Mouse (Mus musculus) myocyte (in vitro differentiated cells): ENCODE measurements around the gene Gm6793. TPM values are rescaled to one million over a fixed set of nuclear protein-coding genes. Genes with fewer than 3 reads are reported as not detected.

Source experiments
- H3K27me3 ChIP-seq: one replicate; pipeline ENCODE4 v1.6.1; 2011; ENCODE audit not compliant: control insufficient read depth, insufficient read depth, insufficient read length
- H3K36me3 ChIP-seq: one replicate; pipeline ENCODE4 v1.6.1; 2011; ENCODE audit not compliant: control insufficient read depth, insufficient read depth
- H3K4me2 ChIP-seq: one replicate; pipeline ENCODE4 v1.6.1; 2011; ENCODE audit warnings: low read depth, control low read depth
- H3K4me3 ChIP-seq: one replicate; pipeline ENCODE4 v1.5.1; 2011; ENCODE audit warnings: mild to moderate bottlenecking, control low read depth, moderate library complexity
- H3K79me2 ChIP-seq: one replicate; pipeline ENCODE4 v1.6.1; 2011; ENCODE audit not compliant: control insufficient read depth, insufficient read depth
- H3ac ChIP-seq: one replicate; pipeline ENCODE4 v1.6.1; 2011; ENCODE audit not compliant: control insufficient read depth, insufficient read length
- CEBPB ChIP-seq: IDR thresholded peaks from 2 replicates; pipeline ENCODE4 v1.6.1; 2011; ENCODE audit warnings: mild to moderate bottlenecking, moderate library complexity; ENCODE audit not compliant: poor library complexity, insufficient read depth, severe bottlenecking
- E2F4 ChIP-seq: IDR thresholded peaks from one replicate; pipeline ENCODE4 v1.6.1; 2011; ENCODE audit warnings: mild to moderate bottlenecking, control low read depth, moderate library complexity; ENCODE audit not compliant: insufficient read depth
- MAX ChIP-seq: IDR thresholded peaks from one replicate; pipeline ENCODE4 v1.6.1; 2011; ENCODE audit warnings: low read depth, mild to moderate bottlenecking, control low read depth
- MYOD1 ChIP-seq, 3 experiments: IDR thresholded peaks; one replicate each; pipeline ENCODE4 v1.6.1; 2011; ENCODE audit warnings: control low read depth in 2 of 3, low read depth in 2 of 3, mild to moderate bottlenecking in 2 of 3, moderate library complexity in 1 of 3; ENCODE audit not compliant: insufficient read length in 2 of 3, control insufficient read depth in 1 of 3
- MYOG ChIP-seq, 3 experiments: IDR thresholded peaks; one replicate each; pipeline ENCODE4 v1.6.1; 2011; ENCODE audit warnings: control low read depth in 2 of 3, low read depth in 2 of 3, mild to moderate bottlenecking in 2 of 3; ENCODE audit not compliant: insufficient read length in 2 of 3, control insufficient read depth in 1 of 3, insufficient read depth in 1 of 3
- POLR2A ChIP-seq: IDR thresholded peaks from one replicate; pipeline ENCODE4 v1.6.1; 2011; ENCODE audit warnings: low read depth, mild to moderate bottlenecking, control low read depth, moderate library complexity; ENCODE audit not compliant: insufficient read length
- POLR2AphosphoS2 ChIP-seq: IDR thresholded peaks from one replicate; pipeline ENCODE4 v1.6.1; 2011; ENCODE audit warnings: low read depth, control low read depth; ENCODE audit not compliant: insufficient read length
- REST ChIP-seq: IDR thresholded peaks from one replicate; pipeline ENCODE4 v1.6.1; 2011; ENCODE audit warnings: mild to moderate bottlenecking, control low read depth, moderate library complexity; ENCODE audit not compliant: insufficient read depth, insufficient read length
- SRF ChIP-seq: IDR thresholded peaks from one replicate; pipeline ENCODE4 v1.6.1; 2011; ENCODE audit warnings: low read depth; ENCODE audit not compliant: control insufficient read depth, insufficient read length
- TCF12 ChIP-seq: IDR thresholded peaks from one replicate; pipeline ENCODE4 v1.6.1; 2011; ENCODE audit warnings: mild to moderate bottlenecking, control low read depth; ENCODE audit not compliant: poor library complexity, insufficient read depth, severe bottlenecking
- TCF3 ChIP-seq: IDR thresholded peaks from one replicate; pipeline ENCODE4 v1.6.1; 2011; ENCODE audit warnings: low read depth, control low read depth; ENCODE audit not compliant: insufficient read length
- USF1 ChIP-seq: IDR thresholded peaks from one replicate; pipeline ENCODE4 v1.6.1; 2011; ENCODE audit warnings: low read depth, mild to moderate bottlenecking, control low read depth, moderate library complexity
- polyA plus RNA-seq: library from polyadenylated mRNA; unstranded; fragments of >200 nt; fragmentation: generic; extraction: Trizol; gene quantifications from one replicate; pipeline ENCODE4 v1.2.1, GENCODE M21; 2012; ENCODE audit warnings: missing spikeins

Gm6793 gene
- polyA plus RNA-seq, 1 experiment = 0.23 TPM

DNA sequence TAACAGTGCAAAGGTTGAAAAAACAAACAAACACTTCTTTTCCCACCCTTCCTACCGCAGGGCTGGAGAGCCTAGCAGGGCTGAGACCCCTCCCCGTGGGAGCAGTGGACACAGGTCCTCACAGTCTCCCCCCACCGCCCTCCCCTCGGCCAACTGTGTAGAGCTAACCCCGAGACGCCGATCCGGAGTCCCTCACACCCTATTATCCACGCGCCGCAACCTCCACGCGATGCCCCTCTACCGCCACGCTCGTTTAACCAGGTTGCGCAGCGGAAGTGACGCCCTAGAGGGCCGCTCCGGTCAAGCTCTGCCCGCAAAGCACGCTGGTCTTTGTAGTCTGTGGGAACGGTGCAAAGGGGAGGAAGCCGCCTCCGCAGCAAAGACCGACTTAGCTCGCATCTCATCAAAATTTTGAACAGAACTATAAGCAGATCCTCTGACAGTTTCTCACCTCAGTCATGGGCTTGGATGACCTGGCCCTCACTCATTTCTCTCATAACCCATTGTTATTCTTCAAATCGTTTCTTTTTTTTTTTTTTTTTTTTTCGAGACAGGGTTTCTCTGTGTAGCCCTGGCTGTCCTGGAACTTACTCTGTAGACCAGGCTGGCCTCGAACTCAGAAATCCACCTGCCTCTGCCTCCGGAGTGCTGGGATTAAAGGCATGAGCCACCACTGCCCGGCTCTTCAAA lies 22.7 kb downstream of the Gm6793 start, which contains the start of gene Adat1:
Gene Adat1 (minus strand): TSS at position 290 of the 690 bp plus-strand sequence.
- Histone ChIP-seq H3ac (peak within 1 kb of the TSS; percentile 9), H3K4me2 (peak within 1 kb of the TSS; percentile 73), H3K4me3 (peak within 1 kb of the TSS; percentile 72), H3K79me2 (peaks cover 5% of the 10 kb centered on the region), H3K36me3 (peaks cover 14% of the 10 kb centered on the region), H3K27me3 (no peaks in the 10 kb centered on the region)
- no peak for TF ChIP-seq TCF3
- peak; percentile 80 for TF ChIP-seq E2F4
- TF ChIP-seq SRF = peak; percentile 50
- peak; percentile 99 for TF ChIP-seq POLR2AphosphoS2
- TF ChIP-seq POLR2A = peak; percentile 91

- Histone ChIP-seq H3K36me3 (peaks cover 14% of the 10 kb centered on the region), H3K4me2 (peak overlapping the region; percentile 73), H3K4me3 (peak overlapping the region; percentile 72), H3K27me3 (no peaks in the 10 kb centered on the region), H3ac (peak overlapping the region; percentile 9), H3K79me2 (peaks cover 5% of the 10 kb centered on the region)
- TF ChIP-seq TCF12 (no peak), MAX (no peak), TCF3 (no peak), POLR2A (no peak), E2F4 (no peak), POLR2AphosphoS2 (no peak), USF1 (no peak), CEBPB (no peak), REST (no peak), MYOG (IDR thresholded peaks at IDR 0.05; ENCODE audit: control insufficient read depth in 1 of 3, insufficient read depth in 1 of 3, insufficient read length in 2 of 3, low read depth in 2 of 3) (no peak), MYOD1 (IDR thresholded peaks at IDR 0.05; ENCODE audit: control insufficient read depth in 1 of 3, insufficient read length in 2 of 3, low read depth in 2 of 3) (no peak), SRF (no peak)
Measured at GRCm38 (mm10) chr8:111991278-111991677, 23.6 kb downstream of the Gm6793 start.

GRCm38 (mm10) chr8:111989911-111990310 lies 24.9 kb downstream of the Gm6793 start:
- no peak overlapping the region for H3ac ChIP-seq
- TF ChIP-seq MYOG (IDR thresholded peaks at IDR 0.05; ENCODE audit: control insufficient read depth in 1 of 3, insufficient read depth in 1 of 3, insufficient read length in 2 of 3, low read depth in 2 of 3) (no peak), TCF12 (no peak), MYOD1 (IDR thresholded peaks at IDR 0.05; ENCODE audit: control insufficient read depth in 1 of 3, insufficient read length in 2 of 3, low read depth in 2 of 3) (no peak), REST (no peak), MAX (no peak), POLR2AphosphoS2 (no peak), SRF (no peak), POLR2A (no peak)
- peaks cover 26% of the 10 kb centered on the region for H3K36me3 ChIP-seq
- H3K4me3 ChIP-seq = no peak overlapping the region
- no peak overlapping the region for H3K4me2 ChIP-seq
- H3K27me3 ChIP-seq = no peaks in the 10 kb centered on the region
- H3K79me2 ChIP-seq = peaks cover 5% of the 10 kb centered on the region

- Histone ChIP-seq H3K4me3 (no peak overlapping the region), H3K36me3 (peaks cover 31% of the 10 kb centered on the region), H3ac (no peak overlapping the region), H3K27me3 (no peaks in the 10 kb centered on the region), H3K79me2 (no peaks in the 10 kb centered on the region), H3K4me2 (no peak overlapping the region)
- TF ChIP-seq CEBPB (no peak), E2F4 (no peak), TCF3 (no peak), MAX (no peak), POLR2A (no peak), MYOD1 (IDR thresholded peaks at IDR 0.05; ENCODE audit: control insufficient read depth in 1 of 3, insufficient read length in 2 of 3, low read depth in 2 of 3) (no peak), MYOG (IDR thresholded peaks at IDR 0.05; ENCODE audit: control insufficient read depth in 1 of 3, insufficient read depth in 1 of 3, insufficient read length in 2 of 3, low read depth in 2 of 3) (no peak), SRF (no peak), POLR2AphosphoS2 (no peak), USF1 (no peak), REST (no peak), TCF12 (no peak)
Measured at GRCm38 (mm10) chr8:111984511-111984910, 30.3 kb downstream of the Gm6793 start.

- Histone ChIP-seq H3ac (no peak overlapping the region), H3K79me2 (no peaks in the 10 kb centered on the region), H3K36me3 (peaks cover 26% of the 10 kb centered on the region), H3K4me2 (no peak overlapping the region), H3K27me3 (no peaks in the 10 kb centered on the region), H3K4me3 (no peak overlapping the region)
- TF ChIP-seq MYOG (IDR thresholded peaks at IDR 0.05; ENCODE audit: control insufficient read depth in 1 of 3, insufficient read depth in 1 of 3, insufficient read length in 2 of 3, low read depth in 2 of 3) (no peak), SRF (no peak), TCF3 (no peak), E2F4 (no peak), TCF12 (no peak), CEBPB (no peak), MYOD1 (IDR thresholded peaks at IDR 0.05; ENCODE audit: control insufficient read depth in 1 of 3, insufficient read length in 2 of 3, low read depth in 2 of 3) (no peak), REST (no peak), POLR2A (no peak), MAX (no peak), POLR2AphosphoS2 (no peak), USF1 (no peak)
Measured at GRCm38 (mm10) chr8:111982116-111982515, 32.7 kb downstream of the Gm6793 start.
